Mouse (Mus musculus): ENCODE data around the gene Trp53bp2.

DNA sequence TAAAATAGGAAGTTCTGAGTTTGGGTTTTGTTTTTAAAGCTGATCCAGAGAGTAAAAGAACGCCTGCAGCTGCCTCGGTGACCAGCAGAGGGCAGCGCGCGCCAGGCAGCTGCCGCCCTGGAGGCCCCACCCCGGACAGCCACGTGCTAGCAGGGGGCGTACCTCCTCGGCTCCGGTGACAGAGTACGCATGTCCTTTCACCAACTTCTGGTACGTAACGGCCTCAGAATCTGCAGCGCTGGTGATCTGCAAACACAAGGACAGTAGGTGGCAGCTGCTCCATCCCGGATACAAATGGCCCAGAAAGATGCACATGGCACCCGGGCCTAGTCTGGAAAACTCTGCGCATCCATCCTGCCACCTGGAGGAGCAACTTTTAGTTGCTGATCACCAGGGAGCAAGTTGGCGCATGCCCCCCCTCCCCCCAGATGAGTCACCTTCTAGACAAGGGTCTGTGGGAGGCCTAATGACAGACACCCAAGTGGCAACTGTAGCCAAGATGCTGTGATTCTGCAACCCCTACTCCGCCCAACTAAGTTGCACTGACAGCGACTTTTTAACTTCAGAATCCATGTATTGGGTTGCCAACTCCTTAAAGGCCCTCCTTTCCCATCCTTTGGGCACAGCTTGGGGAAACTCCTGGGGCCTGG, 81.0 kb downstream of the Trp53bp2 start:
- TF ChIP-seq CTCF (IDR thresholded peaks at IDR 0.05; ENCODE audit: low read depth, low read length) (peak; percentile 70), GATA1 (IDR thresholded peaks at IDR 0.05; ENCODE audit: borderline replicate concordance, low read length) (no peak), TAL1 (conservative IDR thresholded peaks at IDR 0.05; ENCODE audit: low read depth, low read length) (no peak), POLR2AphosphoS5 (IDR thresholded peaks at IDR 0.05; ENCODE audit: insufficient replicate concordance, low read depth, low read length) (no peak), GATA2 (IDR thresholded peaks at IDR 0.05; ENCODE audit: borderline replicate concordance, low read depth, low read length) (no peak)

Measured in G1E (cell line).